Mouse (Mus musculus): ENCODE measurements around the gene Tbrg1.

DNA sequence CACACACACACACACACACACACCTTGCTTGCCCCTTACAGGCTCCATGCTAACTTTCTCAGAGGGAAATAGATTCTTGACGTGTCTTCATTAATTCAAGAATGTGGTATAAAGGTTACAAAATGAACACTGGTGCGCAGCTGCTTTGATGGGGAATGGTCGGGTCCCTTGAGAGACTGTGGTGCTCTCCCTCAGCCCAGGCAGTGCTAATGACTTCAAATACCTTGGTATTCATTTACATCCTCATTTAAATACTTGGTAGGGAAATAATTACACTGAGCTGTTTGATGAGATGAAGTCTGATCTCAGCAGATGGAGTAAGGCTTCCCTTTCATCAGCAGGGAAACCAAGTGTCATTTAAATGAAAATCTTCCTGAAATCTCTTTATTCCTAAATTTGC, 32.0 kb downstream of the Tbrg1 start:
- TF ChIP-seq CTCF (IDR thresholded peaks at IDR 0.05; ENCODE audit: extremely low read depth, insufficient read depth, insufficient read length, insufficient replicate concordance) (no peak), POLR2A (IDR thresholded peaks at IDR 0.05; ENCODE audit: low read depth, low read length) (no peak)
